Mouse (Mus musculus) R1 (cell line): ENCODE measurements around the gene Aifm3.
"Not testable (repeated sequence)": the region's sequence is repeated elsewhere in the genome, so short reads cannot be mapped to it uniquely, and the experiment has no call there.

Experiments
- DNase-seq: peaks from one replicate; pipeline ENCODE4 v3.0.0-alpha.2; 2018; ENCODE audit warnings: low read depth, low spot score

Gene Aifm3

GRCm38 (mm10) chr16:17499249-17499883 lies 10.0 kb downstream of the Aifm3 start:
- peak; percentile 17 for DNase-seq

GRCm38 (mm10) chr16:17502681-17503080 lies 13.3 kb downstream of the Aifm3 start:
- no peak for DNase-seq

DNA sequence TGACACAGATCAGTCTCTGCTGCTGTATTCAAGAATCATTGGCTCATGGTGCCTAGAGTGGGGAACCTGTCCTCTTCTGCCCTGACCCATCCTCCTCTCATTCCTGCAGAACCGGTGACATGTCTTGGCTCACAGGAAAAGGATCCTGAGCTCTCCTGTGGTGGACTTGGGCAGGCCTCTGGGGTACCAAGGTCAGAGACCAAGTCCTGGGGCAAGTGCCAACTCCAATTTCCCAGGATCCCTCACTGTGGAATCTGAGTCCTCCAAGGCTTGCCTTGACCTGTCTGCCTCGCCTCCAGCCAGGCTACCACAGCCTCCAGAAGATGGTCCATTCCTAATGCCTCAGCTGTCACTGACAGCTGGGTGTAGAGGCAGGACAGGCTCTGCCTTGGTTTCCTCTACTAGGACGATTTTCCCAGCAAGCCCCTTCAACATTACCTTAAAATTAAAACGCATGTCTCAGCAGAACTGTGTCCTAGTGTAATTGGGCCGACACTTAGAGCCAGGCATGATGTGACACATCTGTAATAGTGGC lies 17.7 kb downstream of the Aifm3 start:
- no peak for DNase-seq

DNA sequence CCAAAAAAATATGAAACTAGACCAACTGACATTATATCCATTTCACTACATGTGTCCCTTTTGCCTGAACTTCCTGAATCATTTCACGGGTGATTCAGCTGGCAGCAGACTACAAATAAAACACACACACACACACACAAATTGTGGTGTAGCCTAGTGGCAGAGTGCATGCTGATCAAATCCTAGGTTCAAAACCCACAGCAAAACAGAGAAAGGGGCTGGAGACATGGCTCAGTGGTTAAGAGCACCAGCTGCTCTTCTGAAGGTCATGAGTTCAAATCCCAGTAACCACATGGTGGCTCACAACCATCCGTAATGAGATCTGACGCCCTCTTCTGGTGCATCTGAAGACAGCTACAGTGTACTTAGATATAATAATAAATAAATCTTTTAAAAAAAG lies 18.6 kb downstream of the Aifm3 start:
- not testable (repeated sequence) for DNase-seq

GRCm38 (mm10) chr16:17508546-17509239 lies 19.3 kb downstream of the Aifm3 start, which contains the start of gene Lztr1:
Gene Lztr1 (plus strand): TSS chr16:17508688.
- DNase-seq: peak; percentile 94

- no peak for DNase-seq
These were observed 19.8 kb downstream of the Aifm3 start for GRCm38 (mm10) chr16:17509240-17509597.

- DNase-seq: no peak
These were observed 20.7 kb downstream of the Aifm3 start for GRCm38 (mm10) chr16:17510143-17510542.

DNA sequence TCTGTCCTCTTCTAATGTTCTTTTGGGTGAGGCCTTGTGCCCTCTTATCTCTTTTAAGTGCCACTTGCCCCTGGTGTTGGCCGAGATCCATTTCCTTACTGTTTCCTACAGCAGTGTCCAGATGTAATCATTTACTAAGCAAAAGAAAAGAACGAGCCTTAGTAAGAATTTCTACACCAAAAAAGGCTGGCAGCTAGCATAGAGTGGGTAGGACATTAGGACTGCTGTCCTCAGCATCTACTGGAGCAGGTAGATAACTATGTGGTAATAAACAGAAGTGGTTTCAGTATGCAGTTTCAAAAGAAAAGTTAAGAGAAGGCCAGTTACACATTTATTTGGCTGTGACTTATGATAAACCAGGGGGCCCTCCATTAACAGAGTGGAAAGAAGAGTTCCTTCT lies 21.3 kb downstream of the Aifm3 start:
- DNase-seq: no peak

GRCm38 (mm10) chr16:17511431-17511830 lies 22.0 kb downstream of the Aifm3 start:
- DNase-seq: no peak

DNA sequence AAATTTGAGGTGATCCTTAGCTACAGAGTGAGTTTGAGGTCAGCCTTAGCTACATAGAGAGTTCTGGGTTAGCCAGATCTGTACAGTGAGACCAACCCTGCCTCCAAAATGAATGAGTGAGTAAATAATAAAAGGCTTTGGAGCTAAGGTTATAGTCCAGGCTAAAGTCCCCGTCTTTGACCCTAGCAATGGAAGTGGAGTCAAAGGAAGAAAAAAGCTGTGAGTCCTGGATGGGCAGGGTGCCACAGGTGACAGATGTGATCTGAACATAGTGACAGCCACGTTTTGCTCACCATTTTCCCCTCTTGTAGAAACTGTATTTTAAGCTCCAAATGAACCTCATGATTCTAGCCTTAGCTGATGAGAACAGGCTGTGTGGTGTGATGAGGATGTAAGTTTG lies 29.5 kb downstream of the Aifm3 start:
- DNase-seq: no peak

DNA sequence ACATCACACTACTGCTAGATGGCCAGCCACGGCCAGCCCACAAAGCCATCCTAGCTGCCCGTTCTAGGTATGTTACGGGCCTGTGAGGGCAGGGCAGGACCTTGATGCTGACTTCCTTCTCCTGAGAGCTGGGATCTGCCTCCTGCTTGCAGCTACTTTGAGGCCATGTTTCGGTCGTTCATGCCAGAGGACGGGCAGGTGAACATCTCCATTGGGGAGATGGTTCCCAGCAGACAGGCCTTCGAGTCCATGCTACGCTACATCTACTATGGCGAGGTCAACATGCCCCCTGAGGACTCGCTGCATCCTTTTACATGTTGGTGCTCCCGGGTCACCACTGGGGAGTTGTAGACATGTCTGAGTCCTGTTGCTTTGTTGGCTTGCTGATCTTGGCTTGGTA lies 34.7 kb downstream of the Aifm3 start:
- no peak for DNase-seq

- DNase-seq: no peak
These were observed 36.1 kb downstream of the Aifm3 start for GRCm38 (mm10) chr16:17525524-17525923.

- DNase-seq: no peak
These were observed 36.8 kb downstream of the Aifm3 start for GRCm38 (mm10) chr16:17526223-17526622.

DNA sequence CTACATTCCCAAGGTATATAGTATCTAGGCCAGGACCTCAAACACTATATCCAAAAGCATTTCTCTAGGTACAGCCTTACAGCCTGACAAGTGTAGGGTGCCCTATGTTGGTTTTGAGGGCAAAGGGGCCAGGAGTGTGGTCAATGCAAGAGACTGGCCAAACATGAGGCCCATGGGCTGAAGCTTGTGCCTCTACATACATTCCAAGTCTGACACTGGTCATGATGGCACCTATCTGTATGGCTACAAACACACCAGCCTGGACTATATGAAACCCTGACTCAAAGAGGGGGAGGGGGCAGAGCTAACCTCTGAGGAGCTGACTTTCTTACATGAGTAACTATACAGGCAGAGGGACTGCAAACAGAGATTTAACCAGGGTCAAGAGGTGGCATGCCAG lies 38.2 kb downstream of the Aifm3 start:
- DNase-seq: no peak

DNA sequence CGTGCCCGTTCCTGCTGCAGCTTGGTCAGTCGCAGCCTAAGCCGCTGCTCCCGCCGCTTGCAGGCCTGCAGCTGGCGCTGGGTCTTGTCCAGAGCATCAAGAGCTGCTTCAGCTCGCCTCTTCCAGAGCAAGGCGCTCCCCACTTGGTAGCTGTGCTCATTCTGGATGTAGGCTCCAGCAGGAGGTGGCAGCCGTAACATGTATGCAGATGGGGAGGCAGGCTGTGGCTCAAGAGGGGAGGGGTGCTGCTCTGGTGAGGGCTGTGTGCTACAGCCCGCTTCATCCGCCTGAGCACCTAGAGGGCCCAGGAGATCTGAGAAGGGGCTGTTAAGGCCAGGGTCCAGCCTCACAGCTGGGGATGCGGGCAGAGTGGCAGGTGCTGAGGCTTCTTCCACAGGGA lies 38.9 kb downstream of the Aifm3 start:
- peak; percentile 30 for DNase-seq

GRCm38 (mm10) chr16:17529981-17530586 lies 40.7 kb downstream of the Aifm3 start:
- DNase-seq: no peak

GRCm38 (mm10) chr16:17530640-17531288 lies 41.4 kb downstream of the Aifm3 start, which contains the start of gene Thap7:
Gene Thap7 (minus strand): TSS chr16:17531136.
- DNase-seq: peak; percentile 98

DNA sequence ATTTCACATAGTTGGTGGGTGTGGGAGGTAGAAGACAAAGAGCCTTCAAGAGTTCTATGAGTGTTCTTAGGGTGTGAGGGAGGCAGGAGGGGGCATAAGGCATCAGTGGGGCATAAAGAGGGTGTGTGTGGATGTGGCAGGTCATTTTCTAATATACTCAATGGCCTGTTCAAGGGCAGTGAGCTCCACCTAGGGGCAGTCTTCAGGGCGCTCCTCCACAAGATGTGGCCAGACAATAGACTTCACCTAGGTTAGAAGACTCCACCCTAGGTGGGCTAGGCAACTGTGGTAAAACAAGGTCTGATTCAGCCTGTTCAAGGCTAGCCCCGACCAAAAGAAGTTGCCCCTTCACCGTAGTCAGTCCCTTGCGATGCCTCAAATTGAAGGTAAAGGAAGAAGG lies 42.9 kb downstream of the Aifm3 start:
- DNase-seq: peak; percentile 56

- DNase-seq: peak; percentile 6
These were observed 43.4 kb downstream of the Aifm3 start for GRCm38 (mm10) chr16:17532676-17533329.

GRCm38 (mm10) chr16:17536584-17536983 lies 47.2 kb downstream of the Aifm3 start:
- no peak for DNase-seq

DNA sequence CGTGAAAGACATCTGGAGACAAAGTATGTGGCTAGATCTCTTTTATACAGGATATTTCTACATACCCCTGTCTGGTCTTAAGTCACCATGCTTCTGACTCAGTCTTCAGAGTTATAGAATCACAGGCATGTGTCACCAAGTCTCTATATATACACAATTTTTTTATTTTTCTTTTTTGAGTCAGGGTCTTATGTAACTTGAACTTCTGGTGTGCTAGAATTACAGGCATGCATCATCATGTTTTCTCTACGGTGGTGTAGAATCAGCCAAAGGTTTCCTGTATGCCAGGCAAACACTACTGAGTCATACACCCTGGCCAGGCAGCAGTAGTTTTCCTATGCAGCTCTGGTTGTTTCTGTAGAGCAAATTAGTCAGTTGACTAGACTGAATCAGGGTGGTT lies 53.2 kb downstream of the Aifm3 start:
- DNase-seq: no peak

- no peak for DNase-seq
These were observed 63.4 kb downstream of the Aifm3 start for GRCm38 (mm10) chr16:17552837-17553236.
